Mouse (Mus musculus) myocyte (in vitro differentiated cells): ENCODE data around the gene Eif5b. TPM values are rescaled to one million over a fixed set of nuclear protein-coding genes. Genes with fewer than 3 reads are reported as not detected.

Experiments
- H3K27me3 ChIP-seq: one replicate; pipeline ENCODE4 v1.6.1; 2011; ENCODE audit not compliant: control insufficient read depth, insufficient read depth, insufficient read length
- H3K36me3 ChIP-seq: one replicate; pipeline ENCODE4 v1.6.1; 2011; ENCODE audit not compliant: control insufficient read depth, insufficient read depth
- H3K4me2 ChIP-seq: one replicate; pipeline ENCODE4 v1.6.1; 2011; ENCODE audit warnings: low read depth, control low read depth
- H3K4me3 ChIP-seq: one replicate; pipeline ENCODE4 v1.5.1; 2011; ENCODE audit warnings: mild to moderate bottlenecking, control low read depth, moderate library complexity
- H3K79me2 ChIP-seq: one replicate; pipeline ENCODE4 v1.6.1; 2011; ENCODE audit not compliant: control insufficient read depth, insufficient read depth
- H3ac ChIP-seq: one replicate; pipeline ENCODE4 v1.6.1; 2011; ENCODE audit not compliant: control insufficient read depth, insufficient read length
- CEBPB ChIP-seq: IDR thresholded peaks from 2 replicates; pipeline ENCODE4 v1.6.1; 2011; ENCODE audit warnings: mild to moderate bottlenecking, moderate library complexity; ENCODE audit not compliant: poor library complexity, insufficient read depth, severe bottlenecking
- E2F4 ChIP-seq: IDR thresholded peaks from one replicate; pipeline ENCODE4 v1.6.1; 2011; ENCODE audit warnings: mild to moderate bottlenecking, control low read depth, moderate library complexity; ENCODE audit not compliant: insufficient read depth
- MAX ChIP-seq: IDR thresholded peaks from one replicate; pipeline ENCODE4 v1.6.1; 2011; ENCODE audit warnings: low read depth, mild to moderate bottlenecking, control low read depth
- MYOD1 ChIP-seq, 3 experiments: IDR thresholded peaks; one replicate each; pipeline ENCODE4 v1.6.1; 2011; ENCODE audit warnings: control low read depth in 2 of 3, low read depth in 2 of 3, mild to moderate bottlenecking in 2 of 3, moderate library complexity in 1 of 3; ENCODE audit not compliant: insufficient read length in 2 of 3, control insufficient read depth in 1 of 3
- MYOG ChIP-seq, 3 experiments: IDR thresholded peaks; one replicate each; pipeline ENCODE4 v1.6.1; 2011; ENCODE audit warnings: control low read depth in 2 of 3, low read depth in 2 of 3, mild to moderate bottlenecking in 2 of 3; ENCODE audit not compliant: insufficient read length in 2 of 3, control insufficient read depth in 1 of 3, insufficient read depth in 1 of 3
- POLR2A ChIP-seq: IDR thresholded peaks from one replicate; pipeline ENCODE4 v1.6.1; 2011; ENCODE audit warnings: low read depth, mild to moderate bottlenecking, control low read depth, moderate library complexity; ENCODE audit not compliant: insufficient read length
- POLR2AphosphoS2 ChIP-seq: IDR thresholded peaks from one replicate; pipeline ENCODE4 v1.6.1; 2011; ENCODE audit warnings: low read depth, control low read depth; ENCODE audit not compliant: insufficient read length
- REST ChIP-seq: IDR thresholded peaks from one replicate; pipeline ENCODE4 v1.6.1; 2011; ENCODE audit warnings: mild to moderate bottlenecking, control low read depth, moderate library complexity; ENCODE audit not compliant: insufficient read depth, insufficient read length
- SRF ChIP-seq: IDR thresholded peaks from one replicate; pipeline ENCODE4 v1.6.1; 2011; ENCODE audit warnings: low read depth; ENCODE audit not compliant: control insufficient read depth, insufficient read length
- TCF12 ChIP-seq: IDR thresholded peaks from one replicate; pipeline ENCODE4 v1.6.1; 2011; ENCODE audit warnings: mild to moderate bottlenecking, control low read depth; ENCODE audit not compliant: poor library complexity, insufficient read depth, severe bottlenecking
- TCF3 ChIP-seq: IDR thresholded peaks from one replicate; pipeline ENCODE4 v1.6.1; 2011; ENCODE audit warnings: low read depth, control low read depth; ENCODE audit not compliant: insufficient read length
- USF1 ChIP-seq: IDR thresholded peaks from one replicate; pipeline ENCODE4 v1.6.1; 2011; ENCODE audit warnings: low read depth, mild to moderate bottlenecking, control low read depth, moderate library complexity
- polyA plus RNA-seq: library from polyadenylated mRNA; unstranded; fragments of >200 nt; fragmentation: generic; extraction: Trizol; gene quantifications from one replicate; pipeline ENCODE4 v1.2.1, GENCODE M21; 2012; ENCODE audit warnings: missing spikeins

Eif5b gene
- polyA plus RNA-seq, 1 experiment = 16.2 TPM

DNA sequence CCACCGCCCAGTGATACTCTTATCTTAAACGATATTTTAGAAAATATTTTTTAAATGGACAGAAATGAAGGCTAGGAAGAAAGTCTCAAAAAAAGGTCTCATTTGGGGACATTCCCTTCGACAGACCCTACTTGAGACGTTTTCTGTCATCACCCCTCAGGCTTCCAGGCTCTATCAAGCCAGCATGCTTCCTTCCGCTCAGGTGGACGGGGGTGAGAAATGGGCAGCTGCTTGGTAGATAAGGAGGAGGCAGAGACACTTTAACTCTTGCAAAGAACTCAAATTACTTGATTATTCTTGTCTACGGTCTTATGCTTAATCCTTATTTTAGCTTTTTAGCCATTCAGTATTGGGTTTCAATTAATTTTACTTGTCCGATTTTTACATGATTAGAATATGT is 3.0 kb downstream of the Eif5b start:
- no peak for TF ChIP-seq USF1
- no peak for TF ChIP-seq TCF3
- TF ChIP-seq CEBPB = no peak
- TF ChIP-seq POLR2A = no peak
- no peak for TF ChIP-seq POLR2AphosphoS2
- no peak for TF ChIP-seq MYOD1 (IDR thresholded peaks at IDR 0.05; ENCODE audit: control insufficient read depth in 1 of 3, insufficient read length in 2 of 3, low read depth in 2 of 3)
- TF ChIP-seq MYOG (IDR thresholded peaks at IDR 0.05; ENCODE audit: control insufficient read depth in 1 of 3, insufficient read depth in 1 of 3, insufficient read length in 2 of 3, low read depth in 2 of 3) = no peak
- TF ChIP-seq MAX = no peak
- no peak for TF ChIP-seq SRF
- no peak for TF ChIP-seq REST
- no peak for TF ChIP-seq E2F4
- TF ChIP-seq TCF12 = no peak
- Histone ChIP-seq H3K4me2 (no peak overlapping the region), H3K79me2 (peaks cover 82% of the 10 kb centered on the region), H3ac (no peak overlapping the region), H3K27me3 (no peaks in the 10 kb centered on the region), H3K4me3 (no peak overlapping the region), H3K36me3 (no peaks in the 10 kb centered on the region)

DNA sequence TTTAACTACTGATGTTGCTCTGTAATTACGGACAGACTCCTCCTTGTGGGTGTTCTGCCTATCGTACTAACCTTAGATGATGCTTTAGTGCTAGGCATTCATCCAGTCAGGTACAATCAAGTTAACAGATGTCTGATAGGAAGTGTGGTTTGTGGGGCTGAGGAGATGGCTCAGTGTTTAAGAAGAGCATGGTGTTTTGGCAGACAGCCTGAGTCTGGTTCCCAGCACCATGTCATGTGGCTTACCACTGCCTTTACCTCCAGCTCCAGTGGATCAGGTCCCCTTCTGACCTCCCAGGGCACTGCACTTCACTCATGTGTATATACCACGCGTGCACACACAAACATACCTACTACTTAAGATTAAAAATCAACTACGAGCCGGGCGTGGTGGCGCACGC is 4.1 kb downstream of the Eif5b start:
- TF ChIP-seq POLR2A (no peak), SRF (no peak), REST (no peak), E2F4 (no peak), USF1 (no peak), MYOG (IDR thresholded peaks at IDR 0.05; ENCODE audit: control insufficient read depth in 1 of 3, insufficient read depth in 1 of 3, insufficient read length in 2 of 3, low read depth in 2 of 3) (no peak), TCF3 (no peak)

DNA sequence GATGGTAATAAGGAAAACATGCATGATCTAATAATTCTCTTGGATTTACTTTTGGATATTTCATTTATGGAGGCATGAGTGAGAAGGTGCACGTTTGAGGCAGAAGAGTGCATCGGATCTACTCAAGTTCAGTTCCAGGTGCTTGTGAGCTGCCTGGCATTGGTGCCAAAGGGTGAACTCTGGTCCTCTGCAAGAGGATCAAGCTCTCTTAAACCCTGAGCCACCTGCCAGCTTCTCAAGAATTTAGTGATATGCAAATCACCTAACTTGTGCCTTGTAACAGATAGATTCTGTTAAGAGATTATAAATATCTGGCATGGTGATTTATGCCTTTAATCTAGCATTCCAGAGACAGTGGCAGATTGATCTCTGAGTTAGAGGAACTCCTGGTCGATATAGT is 5.2 kb downstream of the Eif5b start:
- peaks cover 95% of the 10 kb centered on the region for H3K79me2 ChIP-seq
- no peak overlapping the region for H3K4me2 ChIP-seq
- H3K36me3 ChIP-seq = no peaks in the 10 kb centered on the region
- H3ac ChIP-seq = no peak overlapping the region
- H3K4me3 ChIP-seq = no peak overlapping the region
- no peak for TF ChIP-seq USF1
- no peak for TF ChIP-seq POLR2AphosphoS2
- no peak for TF ChIP-seq MYOG (IDR thresholded peaks at IDR 0.05; ENCODE audit: control insufficient read depth in 1 of 3, insufficient read depth in 1 of 3, insufficient read length in 2 of 3, low read depth in 2 of 3)
- no peak for TF ChIP-seq E2F4
- no peak for TF ChIP-seq MYOD1 (IDR thresholded peaks at IDR 0.05; ENCODE audit: control insufficient read depth in 1 of 3, insufficient read length in 2 of 3, low read depth in 2 of 3)
- no peak for TF ChIP-seq TCF12
- no peak for TF ChIP-seq TCF3
- TF ChIP-seq POLR2A = no peak
- no peak for TF ChIP-seq REST
- no peak for TF ChIP-seq SRF
- no peak for TF ChIP-seq MAX
- H3K27me3 ChIP-seq = no peaks in the 10 kb centered on the region

More for the DNA sequence above, 4.1 kb downstream of the Eif5b start:
- H3K4me2 ChIP-seq = no peak overlapping the region
- peaks cover 84% of the 10 kb centered on the region for H3K79me2 ChIP-seq
- H3K36me3 ChIP-seq = no peaks in the 10 kb centered on the region
- H3K27me3 ChIP-seq = no peaks in the 10 kb centered on the region
- H3ac ChIP-seq = no peak overlapping the region
- no peak overlapping the region for H3K4me3 ChIP-seq

DNA sequence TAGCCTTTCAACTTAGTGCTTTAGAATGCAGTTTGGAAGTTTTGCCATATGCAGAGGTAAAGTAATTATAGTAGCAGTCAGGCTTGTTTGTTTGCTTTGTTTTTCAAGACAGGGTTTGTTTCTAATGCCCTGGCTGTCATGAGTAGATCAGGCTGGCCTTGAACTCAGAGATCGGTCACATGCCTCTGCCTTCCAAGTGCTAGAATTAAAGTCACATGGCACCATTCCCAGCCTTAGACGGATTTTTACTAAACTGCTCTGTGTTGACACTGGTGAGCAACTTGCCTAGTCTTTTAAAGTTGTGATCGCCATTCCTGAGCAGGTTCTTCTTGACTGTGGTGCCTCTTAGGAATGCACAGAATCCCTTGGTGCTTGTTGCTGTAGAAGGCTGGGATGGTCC is 8.9 kb downstream of the Eif5b start:
- Histone ChIP-seq H3K4me3 (no peak overlapping the region), H3K79me2 (peaks cover 99% of the 10 kb centered on the region), H3ac (no peak overlapping the region), H3K4me2 (no peak overlapping the region), H3K27me3 (no peaks in the 10 kb centered on the region), H3K36me3 (no peaks in the 10 kb centered on the region)
- TF ChIP-seq MAX = no peak
- no peak for TF ChIP-seq TCF3
- TF ChIP-seq USF1 = no peak
- no peak for TF ChIP-seq MYOG (IDR thresholded peaks at IDR 0.05; ENCODE audit: control insufficient read depth in 1 of 3, insufficient read depth in 1 of 3, insufficient read length in 2 of 3, low read depth in 2 of 3)
- TF ChIP-seq CEBPB = no peak
- no peak for TF ChIP-seq TCF12
- no peak for TF ChIP-seq E2F4
- no peak for TF ChIP-seq POLR2AphosphoS2
- no peak for TF ChIP-seq POLR2A
- TF ChIP-seq REST = no peak
- TF ChIP-seq MYOD1 (IDR thresholded peaks at IDR 0.05; ENCODE audit: control insufficient read depth in 1 of 3, insufficient read length in 2 of 3, low read depth in 2 of 3) = no peak
- TF ChIP-seq SRF = no peak

DNA sequence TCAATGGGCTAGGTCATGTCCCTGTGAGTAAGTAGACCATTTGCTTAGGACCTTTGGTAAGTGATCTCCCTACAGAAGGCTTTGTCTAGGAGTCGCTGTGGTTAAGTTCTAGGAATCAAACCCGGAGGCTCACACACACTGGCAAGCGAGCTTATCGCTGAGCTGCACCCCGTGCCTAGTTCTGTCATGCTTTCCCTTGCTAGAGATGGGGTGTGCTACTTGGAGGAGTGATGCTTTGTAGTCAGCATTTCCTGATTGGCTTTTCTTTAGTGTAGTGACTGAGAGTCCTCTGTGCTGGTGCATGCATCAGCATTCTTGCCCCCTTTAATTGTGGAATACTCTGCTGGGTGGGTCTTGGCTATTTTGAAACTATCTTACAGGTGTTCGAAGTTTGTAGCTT is 13.8 kb downstream of the Eif5b start:
- H3K4me3 ChIP-seq = no peak overlapping the region
- H3K36me3 ChIP-seq = no peaks in the 10 kb centered on the region
- H3K4me2 ChIP-seq = no peak overlapping the region
- H3K27me3 ChIP-seq = no peaks in the 10 kb centered on the region
- H3K79me2 ChIP-seq = peaks cover 99% of the 10 kb centered on the region
- H3ac ChIP-seq = no peak overlapping the region
- TF ChIP-seq E2F4 (no peak), REST (no peak), POLR2A (no peak), POLR2AphosphoS2 (no peak)
